Mouse (Mus musculus): ENCODE measurements at regions not wholly inside any gene's neighbourhood (a gene's known extent, or its start where the extent isn't known, plus 50 kb on each side); places are given as distances from the start of the nearest gene placed in this dataset.

DNA sequence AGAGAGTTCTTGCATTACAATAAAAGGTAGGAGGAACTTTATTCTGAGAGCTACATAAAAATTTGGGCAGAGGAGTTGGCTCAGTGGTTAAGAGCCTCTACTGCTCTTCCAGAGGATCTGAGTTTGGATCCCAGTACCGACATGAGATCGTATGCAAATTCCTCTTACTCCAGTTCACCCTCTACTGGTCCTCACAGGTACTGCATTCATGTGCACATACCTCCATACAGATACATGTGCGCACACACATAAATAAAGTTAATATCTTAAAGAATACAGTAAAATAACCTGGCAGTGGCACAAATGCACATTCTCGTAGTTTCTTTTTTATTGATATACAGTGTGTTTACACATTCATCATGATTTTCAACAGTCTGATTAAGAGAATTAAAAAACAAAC lies 232.4 kb downstream of the Vps13c start:
- no peak for DNase-seq (ENCODE audit: low spot score in 2 of 2)

- no peak for DNase-seq (ENCODE audit: low spot score in 2 of 2)
Measured at GRCm38 (mm10) chr9:68077329-68077728, 237.1 kb downstream of the Vps13c start.

DNA sequence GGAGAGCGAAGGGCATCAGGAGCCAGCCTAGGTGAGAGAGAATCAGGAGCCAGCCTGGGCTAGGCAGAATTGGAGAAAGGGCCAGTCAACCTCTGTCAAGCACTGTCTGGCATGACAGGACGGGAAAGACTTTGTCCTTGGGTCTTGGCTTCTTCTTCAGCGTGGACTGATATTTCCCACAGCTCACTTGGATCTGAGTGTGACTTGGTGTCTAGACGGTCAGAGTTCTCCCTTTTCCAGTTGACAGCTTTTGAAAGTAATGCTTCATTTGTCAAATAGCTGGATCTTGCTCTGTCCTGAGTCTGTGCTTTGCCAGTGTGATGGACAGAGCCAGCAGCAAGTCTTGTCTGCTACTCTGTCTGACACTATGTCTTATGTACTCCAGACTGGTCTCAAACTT lies 243.1 kb downstream of the Vps13c start:
- DNase-seq (ENCODE audit: low spot score in 2 of 2): no peak

- DNase-seq (ENCODE audit: low spot score in 2 of 2): no peak
Measured at GRCm38 (mm10) chr9:68084966-68085365, 244.8 kb downstream of the Vps13c start.

DNA sequence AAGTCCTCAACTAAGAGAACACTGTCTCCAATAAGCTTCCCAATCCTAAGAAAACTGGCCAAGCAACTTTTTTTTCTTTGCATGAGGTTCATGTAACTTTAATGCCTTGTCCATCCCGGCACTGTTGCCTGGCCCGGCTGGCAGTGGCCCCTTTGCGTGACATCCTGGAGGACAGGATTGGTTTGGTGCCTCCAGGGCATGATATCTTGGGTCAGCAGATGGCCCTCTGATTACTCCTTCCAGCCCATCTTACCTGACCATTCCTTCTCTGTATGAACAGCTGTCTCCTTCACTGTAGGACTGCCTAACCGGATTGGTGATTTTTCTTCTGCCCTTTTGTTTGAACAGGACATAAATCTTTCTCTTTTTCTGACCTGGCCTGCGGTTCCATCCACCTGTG lies 254.4 kb downstream of the Vps13c start:
- DNase-seq (ENCODE audit: low spot score in 2 of 2): no peak

- no peak for DNase-seq (ENCODE audit: low spot score in 2 of 2)
Measured at GRCm38 (mm10) chr9:68109841-68110240, 269.6 kb downstream of the Vps13c start.

DNA sequence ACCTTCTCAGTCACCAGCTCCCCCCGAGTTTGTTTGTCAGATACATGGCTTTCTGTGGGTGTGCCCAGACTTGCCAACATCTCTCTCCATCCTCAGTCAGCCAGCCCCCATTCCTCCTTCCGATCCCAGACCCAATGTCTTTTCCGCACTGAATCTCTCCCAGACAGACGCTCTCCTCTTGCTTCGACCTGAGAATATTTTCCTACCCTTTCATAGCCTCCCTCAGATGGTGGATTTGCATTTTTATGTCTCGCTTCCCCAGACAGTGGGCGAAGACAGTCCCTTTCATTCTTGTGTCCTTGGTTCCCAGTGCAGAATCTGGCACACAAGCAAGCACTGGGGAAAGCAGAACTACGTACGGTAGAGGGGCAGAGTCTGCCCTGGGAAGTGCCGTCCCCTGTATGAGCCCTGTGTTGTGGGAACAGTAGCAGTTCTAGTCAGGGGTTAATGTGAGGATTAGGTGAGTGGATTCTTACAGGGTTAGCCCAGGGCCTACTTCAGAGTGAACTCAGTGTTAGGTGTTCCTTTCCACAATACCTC lies 275.0 kb downstream of the Vps13c start:
- peak in 1 of 2 experiments; percentile 18 for DNase-seq (ENCODE audit: low spot score in 2 of 2)

DNA sequence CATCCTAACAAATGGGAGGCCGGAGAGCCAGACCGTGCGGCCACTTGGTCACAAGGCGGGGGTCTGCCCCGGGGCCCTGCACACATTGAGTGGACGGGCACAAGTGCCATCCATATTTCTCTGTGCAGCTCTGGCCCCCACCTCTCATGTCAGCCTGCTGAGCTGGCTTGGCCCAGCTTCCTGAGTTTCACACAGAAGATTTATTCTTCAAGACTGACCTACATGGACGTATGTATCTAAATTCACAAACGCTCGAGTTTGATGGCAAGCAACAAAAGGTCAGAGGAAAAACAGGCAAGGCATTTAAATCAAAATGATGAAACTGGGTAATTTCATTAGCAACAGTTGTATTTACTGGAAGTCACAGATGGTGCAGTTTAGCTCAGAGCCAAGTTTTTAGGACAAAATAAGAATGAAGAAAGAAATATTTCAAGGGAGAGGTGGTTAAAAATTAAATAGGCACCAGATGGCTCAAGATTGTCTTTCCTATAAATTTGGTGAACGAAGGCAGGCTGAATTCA lies 276.1 kb downstream of the Vps13c start:
- no peak for DNase-seq (ENCODE audit: low spot score in 2 of 2)

GRCm38 (mm10) chr9:68118266-68118665 lies 278.1 kb downstream of the Vps13c start:
- no peak for DNase-seq (ENCODE audit: low spot score in 2 of 2)

- DNase-seq (ENCODE audit: low spot score in 2 of 2): no peak
Measured at GRCm38 (mm10) chr9:68122266-68122665, 282.1 kb downstream of the Vps13c start.

- peak in 1 of 2 experiments; percentile 12 for DNase-seq (ENCODE audit: low spot score in 2 of 2)
Measured at GRCm38 (mm10) chr9:68131263-68131662, 291.1 kb downstream of the Vps13c start.

- DNase-seq (ENCODE audit: low spot score in 2 of 2): no peak
Measured at GRCm38 (mm10) chr9:68135446-68136050, 295.4 kb downstream of the Vps13c start.

- no peak for DNase-seq (ENCODE audit: low spot score in 2 of 2)
Measured at GRCm38 (mm10) chr9:68162813-68163570, 322.8 kb downstream of the Vps13c start.

DNA sequence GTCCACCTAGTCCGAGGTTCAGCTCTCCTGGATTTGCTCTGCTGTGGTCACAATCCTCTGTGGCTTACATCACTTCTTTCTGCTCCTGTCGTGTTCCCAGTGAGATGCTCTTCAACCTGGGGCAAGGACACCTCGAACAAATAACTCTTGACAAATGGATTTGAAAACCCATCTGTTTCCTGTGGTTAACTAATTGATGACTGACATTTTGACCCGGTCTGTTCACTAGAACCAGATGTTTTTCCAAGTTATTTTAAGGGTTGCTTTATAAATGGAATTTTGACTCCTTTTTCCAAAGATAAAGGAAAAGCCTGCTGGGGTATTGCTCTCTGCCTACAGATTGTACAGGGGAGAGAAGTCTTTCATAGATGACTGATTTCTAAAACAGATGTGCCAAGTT lies 326.4 kb downstream of the Vps13c start:
- DNase-seq (ENCODE audit: low spot score in 2 of 2): no peak

DNA sequence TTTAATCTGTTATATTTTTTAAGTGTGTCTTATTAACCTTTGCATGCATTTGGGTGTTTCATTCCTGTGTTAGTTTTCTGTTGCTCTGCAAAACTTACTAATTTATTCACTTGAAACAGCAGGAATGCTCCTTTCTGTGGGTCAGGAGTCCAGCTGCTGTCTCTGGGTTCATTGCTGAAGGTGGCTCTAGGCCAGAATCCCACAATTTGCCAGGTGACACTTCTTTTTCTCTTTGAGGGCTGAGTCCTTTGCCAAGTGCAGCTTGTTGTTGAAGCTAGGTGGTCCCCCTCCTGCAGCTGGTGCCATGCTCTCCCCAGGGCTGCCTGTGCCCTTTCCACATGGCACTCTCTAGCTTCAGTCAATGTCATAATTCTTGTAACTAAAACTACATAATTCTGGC lies 348.7 kb downstream of the Vps13c start:
- DNase-seq (ENCODE audit: low spot score in 2 of 2): no peak

DNA sequence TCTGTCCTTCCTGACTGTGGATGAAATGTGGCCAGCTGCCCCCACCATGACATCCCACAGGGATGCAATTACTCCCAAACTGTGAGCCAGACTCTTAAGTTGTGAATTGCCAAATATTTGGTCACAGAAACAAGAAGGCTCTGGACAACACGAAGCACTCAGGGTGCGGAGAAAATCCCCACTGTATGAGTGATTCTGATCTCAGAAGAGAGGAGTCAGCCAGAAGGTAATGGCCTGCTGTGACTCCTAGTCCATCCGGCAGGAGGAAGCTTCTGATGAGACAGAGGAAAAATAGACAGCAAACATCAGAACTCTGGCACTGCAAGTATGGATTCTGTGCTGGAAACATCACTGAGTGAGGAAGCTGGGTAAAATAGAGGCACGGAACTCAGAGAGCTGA lies 359.6 kb downstream of the Vps13c start:
- no peak for DNase-seq (ENCODE audit: low spot score in 2 of 2)

- DNase-seq (ENCODE audit: low spot score in 2 of 2): no peak
Measured at GRCm38 (mm10) chr9:68201031-68201430, 360.8 kb downstream of the Vps13c start.

DNA sequence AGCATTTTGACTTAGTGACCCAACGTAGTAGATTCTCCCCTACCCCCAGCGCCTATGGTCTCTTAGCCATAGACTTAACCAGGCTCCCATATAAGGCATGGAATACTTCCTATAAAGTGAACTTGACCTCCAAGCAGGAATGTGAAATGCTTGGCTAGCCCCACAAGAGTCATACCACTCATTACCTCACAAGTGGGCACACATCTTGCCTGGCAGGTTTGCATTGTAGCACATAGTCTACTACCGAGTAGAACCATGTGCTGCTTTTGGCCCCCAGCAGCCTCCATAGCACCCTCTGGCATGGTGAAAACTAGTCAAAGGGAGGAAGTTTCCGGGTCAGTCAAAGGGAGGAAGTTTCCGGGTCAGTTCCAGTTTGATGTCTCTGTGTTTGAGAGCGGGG lies 385.5 kb downstream of the Vps13c start:
- DNase-seq (ENCODE audit: low spot score in 2 of 2): no peak

- peak in 1 of 2 experiments; percentile 2 for DNase-seq (ENCODE audit: low spot score in 2 of 2)
Measured at GRCm38 (mm10) chr9:68231131-68231530, 390.9 kb downstream of the Vps13c start.

DNA sequence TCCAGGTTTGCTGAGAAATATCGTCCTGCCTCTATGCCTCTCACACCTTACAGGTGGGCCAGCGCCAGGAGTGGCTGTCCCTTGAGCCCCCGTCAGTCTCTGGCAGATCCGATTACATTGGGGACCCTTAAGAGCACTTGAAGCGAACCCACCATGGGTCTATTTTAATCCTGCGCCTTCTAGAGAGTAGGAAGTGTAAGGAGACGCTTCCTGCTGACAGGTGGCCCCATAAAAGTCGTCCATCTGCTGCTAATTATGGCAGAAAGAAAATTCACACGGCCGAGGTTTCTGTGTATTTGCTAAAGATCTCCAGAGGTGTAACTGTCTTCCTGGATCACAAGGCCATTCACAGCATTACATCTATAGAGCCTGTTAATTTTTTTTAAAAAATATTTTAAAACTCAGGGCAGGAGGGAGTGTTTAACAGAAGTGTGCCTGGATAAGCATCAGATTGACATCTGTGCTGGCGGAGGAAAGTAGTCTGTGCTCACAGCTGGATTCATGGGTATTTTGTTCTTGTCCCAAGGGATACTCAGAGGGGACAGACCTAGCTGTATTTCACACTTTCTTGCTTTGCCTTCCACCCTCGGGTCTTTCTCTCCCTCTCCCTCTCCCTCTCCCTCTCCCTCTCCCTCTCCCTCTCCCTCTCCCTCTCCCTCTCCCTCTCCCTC lies 394.9 kb downstream of the Vps13c start:
- no peak for DNase-seq (ENCODE audit: low spot score in 2 of 2)

DNA sequence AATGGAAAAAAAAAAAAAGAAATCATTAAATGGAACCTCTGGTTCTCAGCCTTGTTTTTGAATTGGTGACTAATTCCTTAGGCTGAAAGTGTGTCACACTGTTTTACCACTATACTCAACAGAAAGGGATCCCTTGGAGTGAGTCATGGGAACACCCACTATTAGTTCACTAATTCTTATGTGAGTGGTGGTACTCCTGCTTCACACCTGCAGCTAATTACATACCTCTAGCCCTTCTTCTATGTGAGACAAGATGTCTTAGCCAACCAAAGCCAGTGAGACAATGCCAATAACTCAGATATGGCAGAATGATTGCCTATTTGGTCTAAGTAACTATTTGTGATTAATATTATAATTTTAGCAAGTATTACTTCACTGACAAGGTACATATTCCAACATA lies 398.9 kb downstream of the Vps13c start:
- no peak for DNase-seq (ENCODE audit: low spot score in 2 of 2)

DNA sequence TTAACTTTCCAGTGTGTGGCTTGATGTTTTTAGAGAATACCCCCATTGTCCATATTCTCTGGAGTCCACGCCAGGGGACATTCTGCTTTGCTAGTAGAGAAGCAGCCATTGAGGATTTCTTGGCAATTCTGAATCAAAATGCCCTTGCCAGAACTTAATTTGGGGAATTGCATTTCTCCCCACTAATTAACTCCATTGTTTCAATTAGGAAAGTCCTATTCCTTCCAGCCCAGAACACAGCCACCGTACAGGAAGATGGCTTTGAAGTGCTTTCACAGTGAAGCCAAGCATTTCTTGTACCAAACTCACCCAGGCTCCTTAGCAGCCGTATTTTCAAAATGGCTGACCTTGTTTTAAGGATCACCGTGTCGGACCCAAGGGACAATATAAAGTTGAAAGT lies 399.4 kb downstream of the Vps13c start:
- DNase-seq (ENCODE audit: low spot score in 2 of 2): peak in 1 of 2 experiments; percentile 10
